Mouse (Mus musculus) brain, embryonic 18.5 days (tissue): ENCODE results near the gene Cish.

Experiments
- DNase-seq: peaks from one replicate; pipeline ENCODE4 v3.0.0-alpha.2; 2012; ENCODE audit warnings: low read depth, low spot score

The Cish gene

GRCm38 (mm10) chr9:107277603-107278002 is 18.2 kb upstream of the Cish start:
- no peak for DNase-seq

DNA sequence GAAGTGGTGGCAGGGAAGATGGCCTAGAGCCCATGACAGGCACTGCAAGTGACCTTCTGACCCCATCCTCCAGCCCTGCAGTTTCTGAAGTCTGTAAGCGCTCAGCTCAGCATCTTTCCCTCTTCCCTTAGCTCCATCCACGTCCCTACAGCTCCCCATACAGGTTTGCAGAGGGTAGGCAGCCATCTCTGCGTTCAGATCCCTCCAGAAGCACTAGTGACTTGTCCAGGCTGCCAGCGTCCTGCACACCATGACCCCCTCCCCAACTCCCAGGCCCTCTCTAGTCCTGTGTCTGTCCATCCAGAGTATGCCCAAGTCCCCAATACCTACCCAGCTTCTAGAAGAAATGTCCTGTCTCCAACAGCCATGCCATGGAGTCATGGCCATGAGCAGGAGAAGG is 17.7 kb upstream of the Cish start:
- no peak for DNase-seq

- DNase-seq = no peak
Observed at GRCm38 (mm10) chr9:107278527-107279377, 17.1 kb upstream of the Cish start.

- no peak for DNase-seq
Observed at GRCm38 (mm10) chr9:107279378-107280321, 16.2 kb upstream of the Cish start.

DNA sequence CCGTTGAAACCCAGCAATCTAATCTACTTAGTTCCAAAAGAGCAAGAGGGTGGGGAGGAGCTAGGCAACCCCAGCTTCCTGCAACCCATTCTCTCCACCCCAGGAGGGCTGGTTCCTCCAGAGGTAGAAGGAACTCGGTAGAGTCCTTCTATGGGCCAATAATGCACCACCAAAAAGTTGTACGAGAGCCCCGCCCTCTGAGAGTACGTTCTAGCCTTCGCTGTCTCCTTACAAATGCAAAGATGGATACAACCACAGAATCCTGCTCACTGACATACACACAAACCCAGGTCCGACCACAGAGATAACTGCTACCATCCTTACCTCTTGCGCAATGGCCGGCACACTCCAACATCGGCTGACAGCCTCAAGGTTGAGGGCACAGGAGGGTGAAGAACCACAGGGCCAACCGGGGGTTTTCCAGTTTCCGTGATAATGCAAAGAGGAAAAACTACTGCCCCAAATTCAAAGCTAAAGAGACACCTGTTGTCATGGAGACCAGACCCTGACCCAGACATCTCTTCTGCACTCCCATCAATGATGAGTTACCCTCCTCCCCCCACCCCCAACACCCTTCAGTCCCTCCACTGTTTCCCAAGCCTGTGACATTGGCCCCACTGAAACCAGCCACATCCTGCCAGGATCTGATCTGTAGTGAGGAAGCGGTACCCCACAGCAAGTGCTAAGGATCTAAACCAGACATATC is 15.4 kb upstream of the Cish start:
- no peak for DNase-seq

DNA sequence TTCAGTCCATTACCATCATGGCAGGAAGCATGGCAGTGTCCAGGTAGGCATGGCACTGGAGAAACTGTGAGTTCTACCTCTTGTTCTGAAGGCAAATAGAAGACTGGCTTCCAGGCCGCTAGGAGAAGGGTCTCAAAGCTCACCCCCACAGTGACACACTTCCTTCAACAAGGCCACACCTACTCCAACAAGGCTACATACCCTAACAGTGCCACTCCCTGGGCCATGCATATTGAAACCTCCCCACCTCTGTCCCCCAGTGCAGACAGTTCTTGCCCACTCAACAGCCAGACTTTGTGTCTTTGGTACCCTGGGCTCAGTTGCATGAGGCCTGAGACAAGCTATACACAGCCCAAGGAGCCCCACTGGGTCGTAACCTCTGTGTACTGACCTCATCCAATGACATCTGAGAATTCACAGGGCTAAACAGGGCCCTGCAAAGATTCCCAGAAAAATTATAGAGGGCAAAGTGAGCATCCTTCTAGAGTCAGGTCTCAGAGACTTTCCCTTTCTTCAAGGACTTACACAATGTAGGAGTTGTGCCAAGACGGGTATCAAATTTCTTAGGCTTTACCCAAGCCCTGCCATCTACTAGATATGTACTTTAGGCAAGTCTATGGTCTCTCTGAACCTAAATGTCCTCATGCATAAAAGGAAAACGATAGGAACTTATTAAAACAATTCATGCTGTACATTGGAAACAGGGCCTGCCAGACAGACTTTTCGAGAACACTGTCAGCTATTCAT is 14.4 kb upstream of the Cish start:
- no peak for DNase-seq

DNA sequence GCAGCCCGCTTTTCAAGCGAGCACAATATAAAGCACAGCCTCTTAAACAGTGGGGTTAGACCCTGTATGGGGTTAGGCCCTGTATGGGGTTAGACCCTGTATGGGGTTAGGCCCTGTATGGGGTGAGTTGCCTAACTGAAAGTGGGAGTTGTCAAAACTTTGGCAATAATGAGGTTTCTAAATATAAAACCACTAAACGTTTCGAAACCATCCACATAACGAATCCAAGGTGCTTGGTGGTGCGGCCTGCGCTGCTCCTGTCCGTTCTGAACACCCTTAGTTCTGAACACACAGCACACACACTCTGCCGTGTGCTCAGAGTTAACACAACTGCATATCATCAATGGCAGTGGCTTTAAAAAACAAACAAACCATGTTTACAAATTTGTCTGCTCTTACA is 12.9 kb upstream of the Cish start:
- DNase-seq = no peak

GRCm38 (mm10) chr9:107285009-107285408 is 10.8 kb upstream of the Cish start:
- no peak for DNase-seq

- DNase-seq = no peak
Observed at GRCm38 (mm10) chr9:107287294-107287693, 8.5 kb upstream of the Cish start.

GRCm38 (mm10) chr9:107288105-107288650 is 7.6 kb upstream of the Cish start:
- DNase-seq = no peak

DNA sequence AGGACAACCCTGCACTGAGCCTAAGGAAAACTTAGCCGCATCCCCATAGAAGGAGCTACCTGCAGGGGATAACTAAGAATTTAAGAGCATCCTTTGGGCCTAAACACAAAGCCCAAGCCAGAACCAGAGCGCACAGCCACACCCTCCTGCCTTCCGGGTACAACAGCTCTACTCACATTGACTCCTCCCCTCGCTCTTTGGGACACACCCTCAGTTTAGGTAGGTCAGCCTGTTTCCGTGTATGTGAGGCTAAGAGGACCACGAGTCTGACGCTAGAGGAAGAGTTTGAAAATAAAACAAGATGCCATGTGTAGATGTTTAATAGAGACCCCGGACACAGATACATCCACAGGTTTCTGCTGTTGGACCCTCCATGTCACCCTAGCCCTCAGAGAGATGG is 7.1 kb upstream of the Cish start:
- no peak for DNase-seq

DNA sequence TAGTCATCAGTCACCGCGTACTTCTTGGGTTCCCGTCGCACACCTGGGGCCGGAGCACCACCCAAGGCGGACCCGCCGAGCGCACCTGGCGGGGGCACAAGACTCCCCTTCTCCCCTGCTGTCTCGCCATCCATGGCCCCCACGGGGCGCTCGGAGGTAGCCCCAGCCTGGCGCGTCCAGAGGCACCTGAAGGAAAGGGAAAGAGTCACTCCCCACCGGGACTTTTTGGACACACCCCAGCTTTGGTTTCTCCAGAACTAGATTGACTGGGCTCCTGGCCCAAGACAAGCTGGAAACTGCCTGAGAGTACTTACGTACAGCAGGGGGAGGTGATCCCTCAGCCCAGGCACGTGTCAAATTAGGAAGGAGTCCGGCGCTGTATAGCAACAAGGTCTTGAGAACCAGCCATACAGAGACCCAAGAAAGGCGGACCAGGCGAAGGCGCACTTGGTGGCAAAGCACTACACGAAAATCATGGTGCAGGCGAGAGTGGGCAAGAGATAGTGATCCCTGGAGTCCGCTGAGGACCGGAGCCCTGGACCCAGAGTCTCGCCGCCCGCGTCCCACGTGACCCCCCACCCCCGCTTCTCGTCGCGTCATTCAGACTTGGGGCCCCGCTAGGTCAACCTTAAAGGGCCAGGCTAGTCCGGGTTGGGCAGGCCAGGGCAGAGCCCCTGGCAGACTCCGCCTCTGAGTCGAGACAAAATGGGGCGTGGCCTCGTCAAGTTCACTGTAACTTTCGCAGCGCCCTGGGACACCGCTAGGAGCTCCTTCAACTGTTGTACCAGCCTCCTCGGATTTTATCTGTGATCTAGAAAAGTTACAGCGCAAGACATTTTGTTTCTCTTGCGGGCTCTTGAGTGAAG is 6.4 kb upstream of the Cish start, which contains the start of gene Mapkapk3:
Gene Mapkapk3, minus strand, starts transcription at position 667 of the 866 bp plus-strand sequence.
- no peak for DNase-seq

DNA sequence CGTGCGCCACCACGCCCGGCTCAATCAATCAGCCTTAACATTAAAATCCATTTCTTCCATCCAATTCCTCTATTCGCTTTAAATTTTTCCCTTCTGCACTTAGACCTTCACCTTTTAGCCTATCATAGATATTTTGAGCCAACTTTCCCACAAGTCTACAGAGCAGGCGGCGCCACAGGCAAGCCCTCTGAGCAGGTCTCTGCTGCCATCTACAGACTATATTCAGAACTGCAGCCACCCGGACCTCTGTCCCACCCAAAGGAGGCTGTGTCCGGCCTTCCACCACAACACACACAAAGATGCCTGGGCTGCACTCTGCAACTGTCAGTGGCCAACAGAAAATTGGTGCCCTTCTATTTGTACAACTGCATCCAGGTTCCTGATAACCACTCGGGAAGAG is 4.9 kb upstream of the Cish start:
- no peak for DNase-seq

GRCm38 (mm10) chr9:107294249-107294648 is 1.6 kb upstream of the Cish start:
- DNase-seq = no peak

DNA sequence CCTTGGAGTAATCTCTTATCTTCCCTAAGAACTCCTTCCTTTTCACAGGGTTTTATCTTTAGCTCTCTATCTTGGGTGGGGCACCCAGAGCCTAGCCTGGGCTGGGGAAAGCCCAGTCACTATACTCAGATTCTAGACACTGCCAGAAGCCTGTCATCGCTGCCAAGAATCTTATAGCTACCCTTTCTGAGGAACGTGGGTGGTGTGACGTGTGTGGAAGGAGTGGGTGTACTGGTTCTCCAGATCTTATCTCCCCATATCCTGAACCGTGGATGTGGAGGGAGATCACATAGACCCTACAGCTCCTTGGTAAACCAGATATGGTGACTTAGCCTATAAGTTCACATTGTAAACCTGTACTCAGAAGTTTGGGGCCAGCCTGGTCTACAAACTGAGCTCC is 210 bp upstream of the Cish start:
- DNase-seq = no peak

GRCm38 (mm10) chr9:107296041-107296440 is 215 bp downstream of the Cish start:
- DNase-seq = no peak

DNA sequence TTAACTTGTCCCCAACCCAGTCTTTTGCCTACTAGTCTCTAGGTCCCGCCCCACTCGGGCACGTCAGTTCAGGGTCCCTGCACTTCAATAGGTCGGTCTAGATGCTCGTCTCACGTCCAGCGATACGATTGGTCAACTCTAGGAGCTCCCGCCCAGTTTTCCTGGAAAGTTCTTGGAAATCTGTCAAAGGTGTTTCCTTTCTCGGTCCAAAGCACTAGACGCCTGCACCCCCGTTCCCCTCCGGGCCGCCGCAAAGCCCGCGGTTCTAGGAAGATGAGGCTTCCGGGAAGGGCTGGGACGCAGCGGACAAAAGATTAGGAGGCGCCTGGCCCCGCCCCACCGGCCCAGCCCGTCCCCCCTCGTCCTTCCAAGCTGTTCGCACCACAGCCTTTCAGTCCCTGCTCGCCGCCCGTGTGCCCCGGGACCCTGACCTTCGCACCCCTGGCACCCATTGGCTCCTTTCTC is 707 bp downstream of the Cish start:
- peak; percentile 84 for DNase-seq

GRCm38 (mm10) chr9:107297059-107297458 is 1.2 kb downstream of the Cish start:
- no peak for DNase-seq

GRCm38 (mm10) chr9:107297658-107298057 is 1.8 kb downstream of the Cish start:
- DNase-seq = no peak
